Mouse (Mus musculus) cerebellum, postnatal 36 days (tissue): Measurements from ENCODE around the gene Gadl1.

Experiments
- DNase-seq, 2 experiments: peaks; one replicate each; pipeline ENCODE4 v3.0.0; 2021 to 2022; ENCODE audit warnings: mixed read lengths in 2 of 2

The Gadl1 gene

GRCm38 (mm10) chr9:116091101-116091841 is 182.0 kb downstream of the Gadl1 start:
- DNase-seq = no peak

GRCm38 (mm10) chr9:116091921-116092320 is 182.7 kb downstream of the Gadl1 start:
- peak in 1 of 2 experiments; percentile 26 for DNase-seq

- peak; percentile 9 to 15 for DNase-seq
Measured at GRCm38 (mm10) chr9:116098724-116099595, 189.7 kb downstream of the Gadl1 start.

GRCm38 (mm10) chr9:116099596-116099993 is 190.3 kb downstream of the Gadl1 start:
- no peak for DNase-seq

GRCm38 (mm10) chr9:116100015-116100414 is 190.8 kb downstream of the Gadl1 start:
- DNase-seq = no peak

GRCm38 (mm10) chr9:116101842-116102241 is 192.6 kb downstream of the Gadl1 start:
- no peak for DNase-seq

GRCm38 (mm10) chr9:116104770-116105169 is 195.5 kb downstream of the Gadl1 start:
- no peak for DNase-seq

- no peak for DNase-seq
Measured at GRCm38 (mm10) chr9:116108729-116109128, 199.5 kb downstream of the Gadl1 start.

GRCm38 (mm10) chr9:116111149-116111970 is 202.1 kb downstream of the Gadl1 start:
- no peak for DNase-seq

- DNase-seq = no peak
Measured at GRCm38 (mm10) chr9:116114339-116114738, 205.1 kb downstream of the Gadl1 start.

GRCm38 (mm10) chr9:116115875-116116274 is 206.6 kb downstream of the Gadl1 start:
- DNase-seq = no peak

GRCm38 (mm10) chr9:116118332-116118872 is 209.1 kb downstream of the Gadl1 start:
- DNase-seq = no peak

- no peak for DNase-seq
Measured at GRCm38 (mm10) chr9:116119990-116120389, 210.7 kb downstream of the Gadl1 start.

- no peak for DNase-seq
Measured at GRCm38 (mm10) chr9:116121472-116121871, 212.2 kb downstream of the Gadl1 start.

GRCm38 (mm10) chr9:116122544-116122943 is 213.3 kb downstream of the Gadl1 start:
- DNase-seq = no peak

- DNase-seq = no peak
Measured at GRCm38 (mm10) chr9:116122969-116123589, 213.8 kb downstream of the Gadl1 start.
